Mouse (Mus musculus) kidney, adult 9 months (tissue): ENCODE data around the gene Pabpn1.

Source experiments
- DNase-seq: peaks from one replicate; pipeline ENCODE4 v3.0.0; 2022

The Pabpn1 gene

DNA sequence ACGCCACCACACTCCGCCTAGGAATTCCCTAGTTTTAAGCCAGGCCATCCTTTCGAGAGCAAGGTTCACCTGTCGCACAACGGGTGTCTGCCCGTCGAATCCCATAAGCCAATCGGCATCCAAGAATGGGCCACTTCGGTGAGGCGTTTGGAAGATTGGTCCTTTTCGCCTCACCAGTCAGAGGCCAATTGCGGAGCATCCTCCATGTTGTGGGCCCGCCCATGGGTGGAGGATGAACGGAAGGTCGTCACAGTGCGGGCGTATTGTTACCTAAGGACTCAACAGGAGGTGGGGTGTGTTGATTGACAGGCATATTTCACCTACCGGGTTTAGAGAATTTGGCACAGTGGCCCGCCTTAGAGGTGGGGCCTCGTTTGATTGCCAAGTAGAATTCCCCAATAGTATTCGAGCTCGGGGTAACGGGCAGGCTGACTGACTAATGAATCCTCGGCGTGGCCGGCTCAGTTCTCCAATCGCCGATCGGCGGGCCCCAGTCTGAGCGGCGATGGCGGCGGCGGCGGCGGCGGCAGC lies 1.4 kb downstream of the Pabpn1 start:
- DNase-seq, result peak; percentile 100

DNA sequence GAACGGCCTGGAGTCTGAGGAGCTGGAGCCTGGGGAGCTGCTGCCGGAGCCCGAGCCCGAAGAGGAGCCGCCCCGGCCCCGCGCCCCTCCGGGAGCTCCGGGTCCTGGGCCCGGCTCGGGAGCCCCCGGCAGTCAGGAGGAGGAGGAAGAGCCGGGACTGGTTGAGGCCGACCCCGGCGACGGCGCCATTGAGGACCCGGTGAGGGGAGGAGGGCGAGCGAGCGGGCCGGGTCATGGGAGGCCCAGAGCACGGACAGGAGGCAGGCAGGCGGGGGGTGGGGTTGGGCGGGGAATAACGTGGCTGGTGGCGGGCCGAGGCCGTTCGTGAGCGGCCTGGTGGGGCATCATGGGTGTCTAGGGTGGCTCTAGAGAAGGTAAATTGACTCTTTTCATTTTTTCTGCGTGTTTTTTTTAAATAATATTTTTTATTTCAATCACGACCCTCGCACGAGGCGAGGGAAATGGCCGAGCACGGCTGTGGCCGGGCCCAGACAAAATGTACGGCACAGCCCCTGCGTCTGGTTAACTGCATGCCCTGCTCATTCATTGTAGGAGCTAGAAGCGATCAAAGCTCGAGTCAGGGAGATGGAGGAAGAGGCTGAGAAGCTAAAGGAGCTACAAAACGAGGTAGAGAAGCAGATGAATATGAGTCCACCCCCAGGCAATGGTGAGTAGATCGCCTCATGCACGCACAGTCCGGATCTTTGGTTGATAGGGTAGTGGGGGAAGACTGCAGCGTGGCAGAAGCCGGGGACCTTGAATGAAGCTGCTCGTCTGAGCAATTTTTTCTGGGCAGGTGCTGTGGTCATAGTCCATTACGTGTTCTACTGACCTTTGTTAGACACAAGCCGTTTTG lies 2.2 kb downstream of the Pabpn1 start:
- DNase-seq, result peak; percentile 63

DNA sequence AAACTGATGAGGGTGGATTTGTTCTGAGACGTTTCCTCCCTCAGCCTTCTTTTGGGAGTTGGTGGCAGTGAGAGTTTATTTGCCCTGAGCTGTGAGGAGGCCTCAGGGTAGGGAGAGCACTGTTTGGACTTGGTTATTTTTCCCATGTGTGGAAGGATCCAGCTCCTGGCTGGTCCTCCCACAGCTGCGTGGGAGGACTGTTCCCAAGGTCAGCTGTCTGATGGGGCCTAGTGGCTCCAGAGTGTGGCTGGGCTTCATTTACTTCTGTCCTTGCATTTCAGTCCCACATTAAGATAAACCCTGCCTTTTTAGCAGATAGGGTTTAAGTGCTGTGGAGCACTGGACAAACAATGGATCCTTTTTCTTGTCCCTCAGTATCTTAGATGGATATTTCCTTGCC lies 5.1 kb downstream of the Pabpn1 start:
- DNase-seq, result no peak

DNA sequence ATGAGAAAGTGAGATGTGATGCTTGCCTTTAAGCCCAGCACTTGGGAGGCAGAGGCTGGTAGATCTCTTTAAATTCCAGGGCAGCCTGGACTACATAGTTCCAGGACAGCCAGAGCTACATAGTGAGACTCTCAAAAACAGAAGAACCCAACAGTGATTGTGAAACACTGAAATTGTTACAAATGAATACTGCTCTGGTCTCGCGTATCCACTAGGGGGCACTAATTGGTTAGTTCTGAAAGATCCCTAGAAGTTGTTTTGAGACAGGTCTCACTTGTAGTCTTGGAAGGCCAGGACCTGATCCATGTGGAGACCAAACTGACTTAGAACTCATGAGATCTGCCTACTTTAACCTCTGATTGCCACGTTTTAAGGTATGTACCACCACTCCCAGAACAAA lies 8.1 kb downstream of the Pabpn1 start:
- peak; percentile 90 for DNase-seq

DNA sequence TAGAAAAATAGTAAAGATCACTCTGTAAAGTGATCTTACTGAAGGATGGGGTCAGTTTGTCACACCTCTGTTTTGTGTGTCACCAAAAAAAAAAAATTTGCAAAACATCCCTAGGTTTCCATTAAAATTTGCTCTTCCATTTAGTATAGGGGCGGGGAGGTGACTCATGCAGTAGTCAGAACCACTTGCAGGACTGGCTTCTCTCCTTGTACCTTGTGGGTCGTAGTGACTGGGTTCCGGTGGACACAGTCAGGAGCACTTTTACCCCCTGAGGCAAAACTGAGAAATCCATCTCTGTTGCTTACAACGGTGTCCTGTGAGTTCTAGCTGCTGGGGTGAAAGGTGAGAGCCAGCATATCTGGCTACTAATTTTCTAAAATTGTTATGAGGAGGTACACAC lies 11.3 kb downstream of the Pabpn1 start:
- DNase-seq, result no peak

DNA sequence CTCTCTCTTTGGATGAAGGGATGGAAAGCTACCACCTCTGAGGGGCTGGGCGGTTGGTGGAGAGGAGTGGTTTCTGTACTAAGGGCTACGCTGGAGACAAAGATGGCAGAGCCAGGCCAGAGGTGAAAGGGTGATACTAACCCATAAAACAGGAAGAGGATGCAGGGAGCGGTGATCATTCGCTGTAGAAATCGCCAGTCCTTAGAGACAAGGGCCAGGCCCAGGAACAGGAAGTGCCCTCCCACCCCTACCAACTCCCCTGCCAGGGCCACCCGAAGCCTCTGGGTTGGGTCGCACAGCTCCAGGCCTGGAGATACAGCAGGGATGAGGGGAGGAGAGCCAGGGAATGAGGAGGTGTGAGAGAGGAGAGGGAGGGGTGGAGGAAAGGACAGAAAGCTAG lies 16.4 kb downstream of the Pabpn1 start:
- no peak for DNase-seq

DNA sequence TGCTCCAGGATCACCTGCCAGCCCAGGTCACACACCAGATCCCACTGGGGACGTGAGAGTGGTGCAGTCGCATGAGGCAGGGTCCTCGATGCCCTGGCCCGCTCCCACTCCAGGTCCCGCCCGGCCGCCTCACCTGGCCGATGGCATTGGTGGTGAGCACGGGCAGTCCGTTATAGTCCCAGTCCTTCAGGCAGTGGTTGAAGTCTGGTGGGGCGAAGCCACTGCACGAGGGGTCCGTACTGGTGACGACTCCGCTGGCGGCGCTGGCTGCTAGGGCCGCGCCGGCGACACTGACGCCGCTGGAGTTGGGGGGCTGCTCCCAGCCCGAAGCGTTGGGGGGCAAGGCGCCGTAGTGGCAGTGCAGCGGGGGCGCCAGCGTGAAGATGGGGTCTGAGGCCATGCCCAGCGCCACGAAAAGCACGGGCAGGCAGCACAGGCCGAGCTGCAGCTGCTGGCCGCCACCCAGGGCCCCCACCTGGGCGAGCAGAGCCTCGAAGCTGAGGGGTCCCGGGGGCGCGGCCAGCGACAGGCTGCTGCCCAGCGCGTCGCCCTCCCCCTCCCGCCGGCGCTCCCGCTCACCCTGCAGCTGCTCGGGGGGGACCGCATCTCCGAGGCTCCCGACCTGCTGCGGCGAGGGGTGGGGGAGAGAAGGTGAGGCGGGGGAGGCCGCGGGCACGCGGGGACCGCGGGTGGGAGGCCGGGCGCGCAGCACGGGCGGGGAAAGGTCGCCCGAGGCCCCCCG lies 20.0 kb downstream of the Pabpn1 start:
- no peak for DNase-seq

DNA sequence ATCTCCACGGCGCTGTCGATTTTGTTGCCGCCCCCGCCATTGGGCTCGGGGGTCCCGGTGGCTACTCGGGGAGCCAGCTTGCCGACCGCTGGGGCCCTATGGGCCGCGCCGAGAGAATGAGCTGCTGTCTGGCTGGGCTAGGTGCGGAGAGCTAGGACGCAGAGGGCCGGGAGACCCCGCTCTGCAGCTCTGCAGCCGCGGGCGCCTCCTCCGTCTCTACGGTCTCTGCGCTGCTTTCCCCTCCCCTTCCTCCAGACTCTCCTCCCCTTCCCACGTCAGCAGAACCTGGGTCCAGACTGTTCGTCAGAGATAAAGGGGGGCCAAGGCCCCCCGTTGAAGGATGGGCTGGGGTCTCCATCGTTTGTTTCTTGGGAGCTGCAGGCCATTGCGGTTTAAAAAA lies 20.6 kb downstream of the Pabpn1 start, which contains the start of gene Slc22a17:
Slc22a17 (minus strand) TSS at position 247 of the 400 bp plus-strand sequence.
- peak; percentile 56 for DNase-seq

DNA sequence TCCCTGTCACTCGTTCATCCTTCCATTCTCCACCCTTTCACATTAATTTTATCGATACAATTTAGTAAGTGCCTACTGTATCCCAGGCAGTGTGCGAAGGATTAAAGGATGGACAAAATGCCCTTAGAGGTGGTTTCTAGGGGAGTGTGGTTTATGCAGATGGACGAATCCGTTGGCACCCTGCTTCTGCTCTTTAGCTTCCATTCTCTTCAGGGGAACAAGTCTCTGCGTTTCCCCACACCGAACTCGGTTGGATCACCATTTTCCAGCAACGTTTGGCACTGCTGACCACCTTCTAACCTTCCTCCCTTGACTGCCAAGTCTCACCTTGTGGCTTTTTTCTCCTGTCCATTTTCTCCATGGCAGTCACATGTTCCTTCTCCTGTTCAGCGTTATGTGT lies 21.0 kb downstream of the Pabpn1 start:
- DNase-seq, result no peak

DNA sequence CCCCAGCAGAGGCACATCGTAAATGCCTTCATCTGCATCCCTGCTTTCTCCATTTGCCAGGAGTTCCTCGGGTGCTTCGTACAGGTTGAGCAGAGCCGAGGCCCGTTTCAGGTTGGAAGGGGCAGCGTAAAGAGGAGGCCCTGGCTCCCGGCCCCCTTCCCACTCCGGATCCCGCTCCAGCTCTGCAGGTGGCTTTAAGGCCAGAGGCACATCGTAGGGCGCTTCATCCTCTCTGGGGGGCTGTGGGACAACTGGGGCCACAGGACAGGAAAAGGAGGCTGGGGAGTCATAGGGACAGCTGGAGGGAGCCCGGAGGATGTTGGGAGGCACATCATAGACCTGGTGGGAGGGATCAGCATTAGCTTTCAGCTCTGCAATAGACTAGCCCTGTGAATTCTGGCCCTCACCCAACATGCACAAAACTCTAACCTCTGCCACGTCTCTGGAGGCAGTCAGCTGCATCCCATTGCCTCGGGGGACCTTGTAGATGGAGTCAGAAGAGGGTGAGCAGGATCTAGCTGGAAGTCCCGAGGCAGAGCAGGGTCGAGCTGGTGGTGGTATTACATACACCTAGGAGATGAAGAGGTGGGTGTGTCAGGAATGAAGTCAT lies 27.9 kb downstream of the Pabpn1 start:
- DNase-seq, result no peak

DNA sequence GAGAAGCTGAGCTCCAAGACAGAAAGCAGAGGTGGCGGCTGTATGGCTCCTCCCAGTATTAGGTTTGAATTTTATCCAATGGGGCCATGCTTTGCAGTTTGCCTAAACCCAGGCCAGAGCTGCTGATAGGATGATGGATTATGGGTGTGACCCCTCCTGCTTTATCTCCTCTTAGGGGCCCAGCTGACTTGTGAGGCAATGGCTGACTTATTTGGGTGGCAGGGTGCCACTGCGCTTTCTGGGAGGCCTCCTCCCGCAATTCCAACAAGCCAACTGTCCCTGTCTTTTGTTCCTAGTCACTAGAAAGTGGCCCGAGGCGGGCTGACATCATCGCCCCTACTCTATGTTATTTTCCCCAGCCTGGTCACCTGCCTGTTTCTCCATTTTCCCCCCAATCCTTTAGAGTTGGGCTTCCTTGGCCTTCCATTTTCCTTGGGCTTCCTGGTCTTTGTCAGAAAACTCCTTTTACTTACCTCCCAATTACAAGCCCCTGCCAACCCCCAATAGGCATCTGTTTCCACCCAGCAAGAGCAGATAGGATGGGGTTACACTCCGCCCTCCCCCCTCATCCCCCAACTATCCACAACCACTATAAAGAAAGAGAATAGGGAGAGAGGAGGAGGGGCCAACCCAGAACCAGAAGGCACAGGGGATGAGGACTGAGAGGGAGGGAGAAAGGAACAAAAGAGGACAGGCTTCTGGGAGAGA lies 32.5 kb downstream of the Pabpn1 start:
- no peak for DNase-seq

DNA sequence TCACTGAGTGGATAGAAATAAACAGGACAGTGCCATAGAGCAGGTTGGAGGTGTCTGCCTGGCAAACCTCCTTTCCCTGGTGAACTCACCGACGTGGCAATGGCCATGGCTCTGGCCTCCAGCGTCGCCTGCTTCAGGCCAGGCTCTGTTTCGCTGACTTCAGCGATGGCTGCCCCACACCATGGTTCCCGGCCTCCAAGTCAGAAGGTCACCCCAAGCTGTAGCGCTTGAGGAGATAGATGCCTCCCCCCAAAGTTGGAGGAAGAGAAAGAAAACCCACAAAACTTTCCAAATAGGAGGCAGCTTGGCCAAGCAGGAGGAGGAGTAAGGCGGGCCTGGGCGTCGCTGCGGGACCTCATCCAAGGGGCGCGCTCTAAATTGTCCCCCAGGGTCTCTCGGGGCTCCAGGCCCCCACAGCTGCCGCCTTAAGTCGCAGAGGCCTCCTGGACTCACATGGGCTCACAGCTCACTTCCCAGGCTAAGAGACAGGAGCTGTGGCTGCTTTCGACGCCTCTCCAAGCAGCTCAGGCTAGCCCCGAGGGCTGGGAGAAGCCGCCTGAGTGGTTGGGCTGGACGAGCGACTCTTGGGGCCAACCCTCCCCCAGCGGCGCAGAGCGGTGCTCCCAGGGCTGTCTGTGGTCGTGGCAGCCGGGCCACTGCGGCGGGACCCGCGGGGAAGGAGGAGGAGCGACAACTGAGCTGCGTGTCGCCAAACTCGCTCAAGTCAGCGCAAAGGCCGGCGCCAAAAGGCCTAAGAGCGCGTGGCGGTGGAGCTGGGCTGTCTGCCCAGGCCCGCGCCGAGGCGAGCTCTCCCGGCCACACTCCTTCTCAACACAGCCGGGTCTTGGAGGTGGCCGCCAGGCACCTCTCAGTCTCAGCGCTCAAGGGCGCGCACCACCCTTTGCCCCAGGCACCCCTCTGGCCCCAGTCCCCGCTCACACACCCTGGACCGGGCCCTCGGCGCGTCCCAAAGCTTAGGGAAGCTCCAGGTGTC lies 33.3 kb downstream of the Pabpn1 start, which contains the start of gene Efs:
Efs (minus strand) TSS at position 778 of the 994 bp plus-strand sequence.
- DNase-seq, result peak; percentile 28

DNA sequence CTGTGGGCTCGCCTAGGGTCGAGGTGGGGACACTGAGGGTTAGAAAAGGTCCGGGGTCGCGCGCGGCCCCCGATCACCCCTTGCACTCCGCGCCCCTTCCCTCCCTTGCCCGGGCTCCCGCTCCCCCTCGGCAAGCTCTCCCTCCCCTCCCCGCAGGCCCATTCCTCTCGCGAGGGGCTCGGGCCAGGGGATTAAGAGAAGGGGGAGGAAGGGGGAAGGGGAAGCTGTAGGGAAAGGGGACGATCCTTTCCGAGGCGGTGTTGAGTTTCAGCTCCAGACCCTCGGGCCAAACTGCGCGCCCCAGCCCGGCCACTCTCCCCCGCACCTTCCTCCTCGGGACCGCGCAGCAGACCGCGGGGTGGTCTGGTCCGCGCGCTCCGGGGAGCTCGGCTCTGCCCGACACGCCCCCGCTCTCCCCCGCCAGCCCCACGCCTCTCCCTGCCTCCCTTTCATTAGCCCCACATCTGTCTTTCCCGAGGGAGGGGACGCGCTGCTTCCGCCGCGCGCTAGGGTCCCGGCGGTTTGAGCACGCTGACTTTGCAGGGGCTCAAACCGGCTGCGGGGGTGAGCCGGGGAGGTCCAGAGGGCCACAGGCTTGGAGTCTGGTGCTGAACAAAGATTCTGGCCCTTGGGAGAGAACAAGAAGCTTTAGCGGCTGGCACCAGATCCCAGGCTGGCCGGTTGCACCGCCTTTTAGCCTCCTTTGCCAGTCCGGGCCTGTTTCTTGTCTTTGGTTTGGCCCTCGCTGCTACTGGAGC lies 34.3 kb downstream of the Pabpn1 start:
- no peak for DNase-seq

DNA sequence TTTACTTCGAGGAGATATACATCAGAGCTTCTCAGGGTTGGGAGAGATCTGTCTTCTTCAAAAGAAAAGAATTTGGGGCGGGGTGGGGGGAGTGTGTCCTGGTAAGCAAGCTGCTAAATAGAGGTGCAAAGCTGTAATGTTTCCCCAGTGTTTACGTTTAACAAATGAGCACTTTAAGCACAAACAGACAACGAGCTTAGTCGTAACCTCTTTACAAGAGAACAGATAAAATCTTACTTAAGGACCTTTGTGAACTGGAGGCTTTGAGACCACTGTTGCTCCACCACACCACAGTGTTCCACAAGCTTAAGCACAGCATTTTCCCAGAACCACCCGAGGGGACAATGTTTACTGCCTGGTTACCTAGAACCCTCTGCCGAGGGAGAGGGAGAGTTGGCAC lies 35.0 kb downstream of the Pabpn1 start:
- DNase-seq, result no peak

DNA sequence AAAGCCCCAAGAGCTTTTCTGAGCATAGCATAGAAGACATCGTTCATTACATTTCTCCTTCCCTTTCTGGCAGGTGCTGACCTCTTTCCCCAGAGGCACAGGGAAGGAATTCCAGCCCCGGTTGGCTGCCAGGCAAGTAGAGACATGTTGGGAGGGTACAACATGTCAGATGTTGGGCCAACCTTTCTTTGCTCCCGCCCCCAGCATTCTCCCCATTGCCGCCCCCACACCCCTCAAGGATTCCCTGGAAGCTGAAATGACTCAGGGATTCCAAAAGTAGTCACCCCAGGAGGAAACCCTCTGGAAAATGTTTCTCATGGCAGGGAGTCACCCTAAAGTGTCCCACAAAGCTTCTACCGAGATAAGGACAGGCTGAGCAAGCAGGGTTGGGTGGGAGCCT lies 37.5 kb downstream of the Pabpn1 start:
- DNase-seq, result no peak

DNA sequence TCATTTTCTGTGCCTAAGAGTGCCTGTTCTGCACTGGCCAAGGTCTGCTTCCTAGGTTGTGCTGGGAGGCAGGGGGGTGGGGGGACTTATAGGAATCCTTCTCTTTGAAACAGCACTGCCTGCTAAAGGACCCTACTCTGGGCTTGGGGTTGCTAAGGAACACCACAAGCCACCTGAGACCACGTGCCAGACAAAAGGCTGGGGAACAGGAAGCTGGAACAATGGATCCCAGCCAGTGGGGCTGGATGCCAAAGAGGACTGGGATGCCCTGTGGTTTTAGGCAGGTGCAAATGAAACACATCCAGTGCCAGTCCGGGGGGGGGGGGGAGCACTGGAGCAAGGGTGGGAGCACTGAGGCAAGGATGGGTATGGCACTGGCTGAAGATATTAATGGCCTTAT lies 38.1 kb downstream of the Pabpn1 start:
- no peak for DNase-seq

DNA sequence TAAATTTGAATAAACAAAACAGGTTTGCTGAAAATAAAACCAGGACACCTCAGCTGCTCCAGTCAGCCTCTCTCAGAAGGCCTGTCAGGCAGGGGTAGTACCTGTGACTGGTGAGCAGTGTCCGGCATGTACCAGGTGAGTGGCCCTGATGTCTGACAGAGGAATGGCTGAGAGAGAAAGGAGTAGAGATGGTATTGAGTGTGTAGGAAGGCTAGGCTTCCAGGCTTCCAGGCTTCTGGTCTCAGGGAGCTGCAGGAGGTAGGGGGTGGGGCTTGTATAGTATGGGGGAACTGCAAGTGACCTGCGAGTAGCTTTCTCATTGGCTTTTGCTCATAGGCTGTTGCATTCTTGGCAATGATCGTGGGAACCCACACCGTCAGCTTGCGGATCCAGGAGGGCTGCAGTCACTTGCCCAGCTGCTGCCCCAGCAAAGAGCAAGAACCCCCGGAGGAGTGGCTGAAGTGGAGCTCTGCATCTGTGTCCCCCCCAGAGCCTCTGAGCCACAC lies 40.4 kb downstream of the Pabpn1 start, which contains the start of gene Il25:
Il25 (plus strand) TSS at position 51 of the 506 bp plus-strand sequence.
- no peak for DNase-seq

DNA sequence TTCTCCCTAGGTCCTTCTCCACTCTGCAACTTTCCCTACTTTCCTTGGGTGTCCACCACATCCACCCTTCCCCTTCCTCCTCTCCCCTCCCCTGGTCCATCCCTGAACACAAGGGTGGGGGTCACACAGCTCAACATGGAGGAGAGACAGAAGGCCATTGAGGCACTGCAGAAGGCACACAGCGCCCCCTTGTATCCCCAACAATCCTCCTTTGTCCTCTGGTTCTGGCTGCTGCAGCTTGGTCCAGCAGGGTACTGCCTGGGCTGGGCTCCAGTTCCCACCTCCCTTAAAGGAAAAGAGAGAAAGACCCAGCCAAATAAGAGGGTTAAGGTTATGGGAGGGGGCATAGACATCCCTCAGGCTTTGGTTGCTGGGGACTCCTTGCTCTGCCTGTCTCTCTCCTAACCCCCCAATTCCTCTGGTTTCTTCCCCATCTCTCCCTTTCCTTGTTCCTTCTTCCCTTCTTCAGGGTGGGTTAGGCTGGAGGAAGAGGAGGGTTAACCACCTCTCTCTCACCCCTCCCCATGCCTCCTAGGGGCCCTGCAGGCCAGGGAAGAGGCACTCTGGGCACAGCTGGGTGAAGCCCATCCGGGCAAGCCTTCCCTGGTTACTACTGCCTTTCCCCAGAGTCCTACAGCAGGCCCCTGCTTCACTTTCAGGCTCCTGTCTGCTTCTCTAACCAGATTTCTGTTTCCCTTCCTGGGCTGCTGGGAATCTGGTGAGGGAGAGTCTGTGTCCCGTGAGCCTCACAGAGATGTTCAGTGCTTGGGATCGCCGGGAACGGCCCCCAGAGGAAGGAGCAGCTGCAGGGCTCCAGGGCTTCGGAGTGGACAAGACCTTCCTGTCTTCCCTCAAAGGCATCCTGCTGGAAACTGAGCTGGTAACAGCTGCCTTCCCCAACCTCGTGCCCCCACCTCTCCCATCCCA lies 43.9 kb downstream of the Pabpn1 start, which contains the start of gene Cmtm5:
Cmtm5 (plus strand) TSS at position 358 of the 927 bp plus-strand sequence.
- DNase-seq, result no peak

DNA sequence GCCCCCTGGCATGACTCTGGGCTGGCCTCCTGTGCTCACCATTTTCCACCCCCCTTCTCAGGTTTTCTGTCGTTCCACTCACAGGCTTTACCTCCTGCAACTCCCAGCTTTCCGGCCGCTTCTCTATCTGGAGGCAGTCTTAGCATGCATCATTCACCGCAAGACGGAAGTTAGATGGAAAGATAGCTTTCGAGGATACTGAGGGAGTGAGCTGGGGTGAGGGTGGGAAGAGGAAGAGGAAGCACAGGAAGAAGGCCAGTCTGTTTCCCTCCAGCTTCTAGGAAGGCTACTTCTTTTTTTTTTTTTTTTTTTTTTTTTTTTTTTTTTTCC lies 44.5 kb downstream of the Pabpn1 start:
- no peak for DNase-seq
